Mouse (Mus musculus): ENCODE results near the gene Zmym6. TPM values are rescaled to one million over a fixed set of nuclear protein-coding genes. Genes with fewer than 3 reads are reported as not detected.

Zmym6 gene
- polyA plus RNA-seq (2015; fragmentation: Nextera tagmentation; extraction: Ambion mirVana) = 8.1 and 10.1 TPM in 2 replicates

DNA sequence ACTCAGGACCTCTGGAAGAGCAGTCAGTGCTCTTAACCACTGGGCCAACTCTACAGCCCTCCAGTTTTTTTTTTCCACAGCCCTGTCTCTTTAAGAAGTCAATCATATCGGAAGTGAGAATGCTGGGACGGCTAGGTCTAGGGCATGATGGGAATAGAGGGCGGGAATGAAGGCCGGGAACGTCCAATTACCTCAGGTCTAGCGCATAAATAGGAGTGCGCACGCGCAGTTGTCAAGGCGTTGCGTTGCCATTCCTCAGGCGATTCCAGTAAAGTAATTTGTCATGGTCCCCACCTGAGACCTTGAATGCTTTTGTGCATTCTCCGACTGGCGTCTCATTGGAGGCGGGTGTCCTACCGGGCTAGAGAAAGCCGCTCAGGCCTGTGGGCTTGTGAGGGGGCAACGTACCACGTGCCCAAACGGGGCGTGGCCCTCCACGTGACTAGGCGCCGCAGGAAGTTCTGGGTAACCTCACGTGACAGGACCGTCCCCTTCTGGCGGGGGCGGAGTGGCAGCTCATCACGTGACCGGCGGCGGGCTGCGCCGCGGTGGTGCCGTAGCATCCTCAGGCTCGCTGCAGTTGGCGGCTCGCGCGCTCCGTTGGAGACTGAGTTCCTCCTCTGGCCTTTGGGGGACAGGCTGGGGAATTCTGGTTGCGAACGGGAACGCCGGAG is at the start of gene Zmym6:
Zmym6 (plus strand) TSS at position 509 of the 674 bp plus-strand sequence.

DNA sequence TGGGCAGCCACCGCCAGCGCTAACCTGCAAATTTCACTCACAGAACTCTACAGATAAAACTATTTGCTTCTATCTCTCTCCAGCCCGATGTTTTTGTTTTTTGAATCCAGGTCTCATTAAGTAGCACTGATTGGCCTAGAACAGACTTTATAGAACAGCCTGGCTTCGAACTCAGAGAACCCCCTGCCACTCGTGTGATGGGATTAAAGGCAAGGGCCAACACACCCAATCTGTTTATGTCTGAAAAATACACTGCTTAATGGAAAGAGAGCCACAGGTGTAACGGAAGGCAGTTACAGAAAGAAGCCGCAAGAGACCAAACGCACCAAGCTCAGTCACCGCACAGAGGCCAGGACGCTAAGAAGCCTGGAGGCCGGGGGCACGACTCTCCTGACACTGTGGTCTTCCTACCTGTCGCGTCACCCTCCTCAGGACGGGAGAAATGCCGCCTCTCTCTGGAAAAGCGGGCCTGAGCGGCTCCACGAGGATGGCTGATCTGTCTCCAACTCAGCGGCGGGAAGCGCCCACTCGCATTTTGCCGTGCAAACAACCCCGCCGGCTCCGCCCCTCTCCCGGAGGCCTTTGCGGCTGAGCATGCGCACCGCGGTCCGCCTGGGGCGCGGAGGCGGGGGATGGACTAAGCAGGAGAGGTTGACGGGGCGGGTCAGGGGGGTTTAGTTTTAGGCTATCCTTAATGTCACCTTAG is 16.4 kb upstream of the Zmym6 start, which contains the start of gene Zmym1:
Zmym1 (minus strand) TSS at position 568 of the 706 bp plus-strand sequence.

DNA sequence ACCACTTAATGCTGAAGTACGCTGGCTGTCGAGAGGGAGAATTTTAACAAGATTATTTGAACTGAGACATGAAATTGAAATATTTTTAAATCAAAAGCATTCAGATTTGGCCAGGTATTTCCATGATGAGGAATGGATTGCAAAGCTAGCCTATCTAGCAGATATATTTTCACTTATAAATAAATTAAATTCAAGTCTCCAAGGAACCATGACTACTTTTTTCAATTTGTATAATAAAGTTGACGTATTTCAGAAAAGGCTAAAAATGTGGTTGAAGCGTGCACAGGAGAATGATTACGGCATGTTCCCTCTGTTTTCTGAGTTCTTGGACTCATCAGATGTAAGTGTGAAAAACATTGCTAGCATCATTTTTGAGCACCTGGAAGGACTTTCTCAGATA is 46.2 kb downstream of the Zmym6 start, which contains the start of gene Tmem35b:
Tmem35b (plus strand) TSS at position 301 of the 400 bp plus-strand sequence.

DNA sequence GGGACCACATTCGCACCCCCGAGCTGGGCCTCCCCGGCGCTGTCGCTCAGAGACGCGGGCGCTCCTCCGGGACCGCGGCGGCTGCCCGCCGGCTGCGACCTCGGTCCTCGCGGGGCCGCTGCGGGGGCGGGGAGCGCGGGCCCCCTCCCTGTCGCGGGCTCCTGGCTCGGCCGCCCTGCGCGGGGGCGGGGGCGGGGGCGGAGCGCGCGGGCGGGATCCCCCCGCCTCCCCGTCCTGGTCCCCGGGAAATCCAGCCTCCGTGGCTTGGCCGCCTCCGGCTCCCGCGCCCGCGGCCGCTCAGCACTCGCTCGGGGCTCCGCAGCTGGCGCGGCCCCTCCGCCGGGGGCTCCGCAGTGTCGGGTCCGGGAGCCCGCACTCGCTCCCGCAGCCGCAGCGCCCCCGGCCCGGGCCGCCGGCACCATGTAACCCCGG is 91.7 kb downstream of the Zmym6 start, which contains the start of gene Dlgap3:
Dlgap3 (plus strand) TSS at position 291 of the 432 bp plus-strand sequence.

Other genes starting within 250 kb of the Zmym6 start
- gene Zmym4, start 109.2 kb upstream of the Zmym6 start, polyA plus RNA-seq (2015; fragmentation: Nextera tagmentation; extraction: Ambion mirVana) = 10.0 and 18.0 TPM in 2 replicates
- gene Sfpq, start 56.1 kb upstream of the Zmym6 start, polyA plus RNA-seq (2015; fragmentation: Nextera tagmentation; extraction: Ambion mirVana) = 56.8 and 61.3 TPM in 2 replicates
- gene Zmym1, start 16.2 kb upstream of the Zmym6 start, polyA plus RNA-seq (2015; fragmentation: Nextera tagmentation; extraction: Ambion mirVana) = 9.0 and 9.1 TPM in 2 replicates
- 39.4 and 62.7 TPM in 2 replicates for gene Tmem35b, start 46.3 kb downstream of the Zmym6 start, polyA plus RNA-seq (2015; fragmentation: Nextera tagmentation; extraction: Ambion mirVana)
- gene Dlgap3, start 91.8 kb downstream of the Zmym6 start, polyA plus RNA-seq (2015; fragmentation: Nextera tagmentation; extraction: Ambion mirVana) = 6.5 and 7.5 TPM in 2 replicates
- 58.9 and 65.1 TPM in 2 replicates for gene Smim12, start 166.4 kb downstream of the Zmym6 start, polyA plus RNA-seq (2015; fragmentation: Nextera tagmentation; extraction: Ambion mirVana)
- 7.7 and 11.4 TPM in 2 replicates for gene Gja4, start 236.7 kb downstream of the Zmym6 start, polyA plus RNA-seq (2015; fragmentation: Nextera tagmentation; extraction: Ambion mirVana)